Mouse (Mus musculus) kidney, postnatal 0 days (tissue): ENCODE data around the gene Zfp948. TPM values are rescaled to one million over a fixed set of nuclear protein-coding genes. Genes with fewer than 3 reads are reported as not detected.
A peak's percentile ranks its signal among the peaks of the same experiment; 100 is the strongest.

ENCODE experiments used
- ATAC-seq: fragments of 200-750 bp; cut with Nextera tagmentation; replicated peaks from 2 replicates; pipeline ENCODE4 v1.8.0; 2017; ENCODE audit warnings: low read depth, moderate number of reproducible peaks, moderate TSS enrichment, moderate library complexity; ENCODE audit not compliant: low FRiP score
- DNase-seq: peaks from one replicate; pipeline ENCODE4 v3.0.0-alpha.2; 2016; ENCODE audit warnings: low spot score
- H3K27ac ChIP-seq: fragments of 300-500 bp; sonication (generic); 2 replicates; pipeline ENCODE4 v1.5.1; 2014; ENCODE audit warnings: mild to moderate bottlenecking
- H3K27me3 ChIP-seq: fragments of 300-500 bp; sonication (generic); 2 replicates; pipeline ENCODE4 v1.6.1; 2014; ENCODE audit warnings: low read length, mixed read lengths; ENCODE audit not compliant: insufficient read depth
- H3K36me3 ChIP-seq: fragments of 300-500 bp; sonication (generic); 2 replicates; pipeline ENCODE4 v1.6.1; 2014; ENCODE audit warnings: low read length, mixed read lengths; ENCODE audit not compliant: insufficient read depth
- H3K4me1 ChIP-seq: fragments of 300-500 bp; sonication (generic); replicated peaks from 2 replicates; pipeline ENCODE4 v1.6.1; 2014; ENCODE audit warnings: antibody characterized with exemption, low read length, mixed read lengths; ENCODE audit not compliant: insufficient read depth
- H3K4me2 ChIP-seq: fragments of 300-500 bp; sonication (generic); 2 replicates; pipeline ENCODE4 v1.6.1; 2014; ENCODE audit warnings: mild to moderate bottlenecking, low read length, moderate library complexity, mixed read lengths
- H3K4me3 ChIP-seq: fragments of 300-500 bp; sonication (generic); replicated peaks from 2 replicates; pipeline ENCODE4 v1.5.1; 2014; ENCODE audit warnings: low read depth, low read length
- H3K9ac ChIP-seq: fragments of 300-500 bp; sonication (generic); 2 replicates; pipeline ENCODE4 v1.6.1; 2014; ENCODE audit warnings: low read depth, low read length
- H3K9me3 ChIP-seq: fragments of 300-500 bp; sonication (generic); replicated peaks from 2 replicates; pipeline ENCODE4 v1.6.1; 2016; ENCODE audit warnings: low read length, inconsistent platforms, mixed read lengths
- CTCF ChIP-seq: IDR thresholded peaks from 2 replicates; pipeline ENCODE4 v1.5.1; 2016; ENCODE audit warnings: antibody characterized with exemption, low read depth, mild to moderate bottlenecking, moderate library complexity
- WGBS: fragments of 180-500 bp; shearing (Covaris S2); extraction: QIAGEN DNeasy Blood & Tissue Kit; methylation state at CpG from one replicate; pipeline ENCODE4 v1.1.7; 2014; 5-methylcytosine and 5-hydroxymethylcytosine counted together
- polyA plus RNA-seq: library from polyadenylated mRNA; unstranded; fragments of >200 nt; fragmentation: Nextera tagmentation; extraction: Ambion mirVana; gene quantifications from 2 replicates; pipeline ENCODE4 v1.2.1, GENCODE M21; 2015

Zfp948 gene
- 13.6 and 15.5 TPM in 2 replicates for polyA plus RNA-seq

DNA sequence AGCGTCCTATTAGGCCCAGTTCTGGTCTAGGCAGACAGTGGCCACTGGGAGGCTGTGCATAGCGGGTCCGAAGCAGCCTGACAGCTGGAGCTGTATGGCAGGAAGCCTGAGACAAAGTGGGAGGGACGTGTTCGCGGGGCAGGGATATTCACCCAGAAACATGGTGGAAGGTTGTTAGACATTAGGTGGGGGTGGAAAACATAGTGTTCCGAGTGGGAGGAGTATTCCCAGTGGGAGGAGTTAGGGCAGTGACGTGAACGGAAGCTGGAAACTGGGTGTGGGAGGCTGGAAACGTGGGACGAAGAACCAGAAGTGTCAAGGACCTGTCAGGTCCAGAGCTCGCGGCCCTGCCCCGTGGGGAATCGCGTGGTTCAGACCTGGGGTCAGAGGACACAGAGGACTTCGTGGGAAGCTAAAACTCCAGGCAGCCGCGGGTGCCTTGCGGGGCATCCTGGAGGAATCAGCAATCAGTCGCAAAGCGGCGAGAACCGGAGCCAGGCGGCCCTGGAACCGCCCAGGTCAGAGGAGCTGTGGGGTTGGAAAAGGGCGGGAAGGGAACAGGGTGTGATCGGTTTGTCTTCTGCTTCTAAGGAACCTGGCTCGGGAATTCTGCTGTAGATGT lies at the start of gene Zfp948:
TSS of gene Zfp948 (plus strand) at position 281 of the 622 bp plus-strand sequence.
- Histone ChIP-seq H3K27me3 (no peaks in the 10 kb centered on the region), H3K4me3 (peak within 1 kb of the TSS; percentile 63), H3K36me3 (no peaks in the 10 kb centered on the region), H3K4me2 (peak within 1 kb of the TSS; percentile 72), H3K27ac (peak within 1 kb of the TSS; percentile 85), H3K4me1 (0 out of 2 replicates have a peak, but pooled peaks cover 9% of the 10 kb centered on the region), H3K9me3 (no peaks in the 10 kb centered on the region), H3K9ac (peak within 1 kb of the TSS; percentile 58)
- peak; percentile 17; the same call in 1 of the 2 replicates for TF ChIP-seq CTCF
- WGBS, result 0% methylated on average over 29 of the region's 29 CpGs
- peak; percentile 98 for DNase-seq
- ATAC-seq, result peak; percentile 95

DNA sequence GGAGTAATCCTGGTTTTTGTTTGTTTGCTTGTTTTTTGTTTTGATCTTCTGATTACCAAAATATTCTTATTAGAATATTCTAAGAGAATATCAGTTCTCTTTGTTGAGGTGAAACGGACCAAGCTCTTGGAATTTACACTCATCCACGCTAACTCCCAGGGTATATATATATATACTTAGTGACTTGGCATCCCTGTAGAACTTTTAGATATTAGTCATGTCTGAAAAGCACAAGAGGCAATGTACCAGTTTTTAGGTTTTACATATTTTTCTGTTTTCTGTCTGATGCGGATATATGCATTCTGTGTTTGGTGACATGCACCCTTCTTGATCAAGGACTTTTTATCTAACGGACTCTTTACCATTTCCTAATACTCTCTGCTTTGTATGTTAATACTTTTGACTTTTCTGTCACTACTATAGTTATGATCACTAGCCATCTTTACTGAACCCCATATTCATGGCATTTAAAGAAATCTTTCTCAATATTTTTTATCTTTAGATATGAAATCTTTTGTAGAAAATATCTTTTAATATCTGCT lies 49.6 kb upstream of the Zfp948 start:
- Histone ChIP-seq H3K9ac (peak overlapping the region; percentile 73), H3K27ac (peak overlapping the region; percentile 95), H3K4me2 (peak overlapping the region; percentile 87), H3K27me3 (no peaks in the 10 kb centered on the region), H3K4me3 (peak overlapping the region; percentile 50), H3K9me3 (no peaks in the 10 kb centered on the region), H3K4me1 (peaks cover 3% of the 10 kb centered on the region; the same call in 1 of the 2 replicates), H3K36me3 (no peaks in the 10 kb centered on the region)
- 29% methylated on average over 4 of the region's 4 CpGs for WGBS
- no peak for ATAC-seq
- DNase-seq, result no peak
- no peak for TF ChIP-seq CTCF

DNA sequence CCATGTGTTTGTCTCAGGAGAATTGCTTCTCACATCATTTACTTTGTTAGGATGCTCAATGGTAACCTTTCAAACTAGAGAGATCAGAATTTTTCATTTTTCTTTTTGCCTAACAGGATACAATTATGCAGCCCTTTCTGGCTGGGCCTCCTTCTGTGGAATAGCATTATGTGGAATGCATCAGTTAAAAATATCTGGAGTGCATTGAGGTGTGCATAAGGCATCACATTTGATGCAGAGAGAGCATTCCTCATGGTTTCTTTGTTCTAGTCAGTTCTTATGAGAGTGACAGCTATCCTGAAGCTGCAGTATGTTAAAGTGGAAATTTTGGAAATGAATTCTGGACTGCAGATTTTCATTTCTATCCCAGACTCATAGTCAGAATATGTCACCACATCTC lies 40.5 kb upstream of the Zfp948 start:
- Histone ChIP-seq H3K36me3 (no peaks in the 10 kb centered on the region), H3K4me2 (no peak overlapping the region), H3K4me1 (no peaks in the 10 kb centered on the region), H3K27me3 (no peaks in the 10 kb centered on the region), H3K4me3 (no peak overlapping the region), H3K27ac (no peak overlapping the region), H3K9ac (no peak overlapping the region), H3K9me3 (no peaks in the 10 kb centered on the region)
- no peak for TF ChIP-seq CTCF
- ATAC-seq (no peak), DNase-seq (no peak)

DNA sequence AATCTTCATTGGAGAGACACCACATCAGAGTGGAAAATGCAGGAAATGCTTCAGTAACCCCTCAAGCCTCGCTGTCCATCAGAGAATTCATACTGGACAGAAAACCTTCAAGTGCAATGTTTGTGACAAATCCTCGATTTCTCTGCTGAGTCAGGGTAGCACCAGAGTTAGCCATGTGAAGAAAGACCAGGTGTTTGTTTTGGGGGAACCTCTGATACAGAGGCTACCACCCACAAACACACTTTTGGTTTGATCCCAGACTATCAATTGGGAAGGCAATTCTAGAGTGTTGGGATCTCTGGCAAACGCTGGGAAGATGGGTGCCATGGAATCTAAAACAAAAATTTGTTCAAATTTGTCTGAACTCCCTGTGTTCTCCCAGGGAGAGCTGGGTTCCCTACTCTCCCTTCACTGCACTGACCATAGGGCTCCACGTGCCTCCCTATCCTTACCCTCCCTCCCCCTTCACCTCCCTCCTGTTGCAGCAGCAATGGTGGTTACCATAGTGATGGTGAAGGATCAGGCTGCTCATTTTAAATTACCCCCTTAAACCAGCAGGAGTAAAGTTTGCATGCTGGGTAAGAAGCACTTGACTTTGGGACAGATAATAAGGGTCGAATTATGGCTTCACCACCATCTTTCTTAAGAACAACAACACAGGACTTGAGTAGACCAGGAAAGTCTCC lies 36.0 kb upstream of the Zfp948 start:
- peaks cover 4% of the 10 kb centered on the region for H3K4me1 ChIP-seq
- H3K9ac ChIP-seq, result no peak overlapping the region
- no peaks in the 10 kb centered on the region for H3K9me3 ChIP-seq
- ATAC-seq (no peak), DNase-seq (no peak)
- H3K4me3 ChIP-seq, result no peak overlapping the region
- no peaks in the 10 kb centered on the region for H3K27me3 ChIP-seq
- H3K36me3 ChIP-seq, result no peaks in the 10 kb centered on the region
- TF ChIP-seq CTCF, result no peak
- no peak overlapping the region for H3K4me2 ChIP-seq
- WGBS, result 78% methylated on average over 5 of the region's 5 CpGs
- no peak overlapping the region for H3K27ac ChIP-seq

DNA sequence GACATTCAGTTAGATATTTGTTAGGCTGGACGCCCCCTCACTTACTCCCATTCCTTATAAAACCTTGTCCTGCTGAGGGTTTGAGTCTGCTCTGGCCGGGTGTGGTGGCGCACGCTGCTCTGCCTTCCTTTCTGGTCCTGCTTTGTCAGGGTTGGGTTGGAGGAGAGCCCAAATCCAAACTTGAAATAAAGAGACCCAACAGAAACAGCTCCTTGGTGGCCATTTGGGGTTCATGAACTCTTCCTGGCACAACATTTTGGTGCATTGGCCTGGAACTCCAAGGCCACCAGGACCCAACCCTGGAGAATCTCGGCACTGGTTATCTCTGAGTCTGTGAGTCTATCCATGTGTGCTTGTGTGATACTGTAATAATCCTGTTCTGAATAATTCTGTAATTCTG lies 35.2 kb upstream of the Zfp948 start:
- TF ChIP-seq CTCF, result no peak
- no peak for ATAC-seq
- Histone ChIP-seq H3K36me3 (no peaks in the 10 kb centered on the region), H3K9ac (peak overlapping the region; percentile 96), H3K27me3 (no peaks in the 10 kb centered on the region), H3K4me2 (peak overlapping the region; percentile 77), H3K4me1 (peaks cover 4% of the 10 kb centered on the region), H3K9me3 (no peaks in the 10 kb centered on the region), H3K27ac (peak overlapping the region; percentile 99), H3K4me3 (peak overlapping the region; percentile 84)
- 52% methylated on average over 5 of the region's 5 CpGs for WGBS
- no peak for DNase-seq

DNA sequence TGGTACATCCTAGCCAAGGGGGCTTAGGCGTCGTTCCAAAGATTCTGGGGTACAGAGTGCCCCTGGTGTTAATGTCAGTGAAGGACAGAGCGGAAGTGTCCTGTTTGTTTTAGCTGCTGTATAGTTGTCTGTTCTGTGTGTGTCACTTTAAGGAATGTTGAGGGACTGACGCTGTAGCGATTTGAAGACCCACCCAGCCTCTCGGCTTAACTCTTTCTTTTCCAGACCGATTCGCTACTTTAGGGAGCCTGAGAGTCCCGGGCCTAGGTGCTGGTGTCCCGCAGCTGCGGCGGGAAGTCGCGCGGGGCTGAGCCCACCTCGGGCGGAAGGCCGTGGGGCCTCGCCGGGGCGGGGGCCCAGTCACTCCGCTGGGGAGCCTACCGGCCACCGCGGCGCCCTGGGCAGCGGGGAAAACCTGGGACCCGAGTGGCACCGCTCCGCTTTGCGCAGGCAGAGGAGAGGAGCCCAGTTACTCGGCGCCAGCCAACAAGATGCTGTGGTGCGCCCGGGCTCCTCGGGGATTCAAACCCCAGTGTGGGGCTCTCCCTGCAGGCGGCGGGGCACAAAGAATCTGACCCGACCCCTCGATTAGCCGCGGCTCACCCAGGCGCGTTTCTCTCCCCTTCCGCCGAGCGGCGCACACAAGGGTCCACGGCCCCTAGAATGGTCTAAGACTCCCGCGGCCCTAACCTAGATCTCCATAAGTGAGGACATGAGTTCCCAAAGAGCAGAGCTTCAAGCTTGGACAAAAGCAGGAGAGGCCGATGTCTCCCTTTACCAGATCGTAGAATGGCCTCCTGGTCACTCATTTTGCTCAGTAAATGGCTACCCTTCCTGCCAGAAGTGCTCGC lies 34.5 kb upstream of the Zfp948 start:
- Histone ChIP-seq H3K27ac (peak overlapping the region; percentile 99), H3K9me3 (no peaks in the 10 kb centered on the region), H3K4me3 (peak overlapping the region; percentile 84), H3K4me1 (peaks cover 4% of the 10 kb centered on the region), H3K4me2 (peak overlapping the region; percentile 77), H3K9ac (peak overlapping the region; percentile 96), H3K27me3 (no peaks in the 10 kb centered on the region), H3K36me3 (no peaks in the 10 kb centered on the region)
- under 1% methylated on average over 43 of the region's 54 CpGs for WGBS
- ATAC-seq (peak; percentile 85), DNase-seq (peak; percentile 97)
- peak; percentile 36; the same call in 1 of the 2 replicates for TF ChIP-seq CTCF
